Mouse (Mus musculus) megakaryocyte progenitor cell, adult 5-6 weeks (primary cell): ENCODE measurements around the gene Ang. TPM values are rescaled to one million over a fixed set of nuclear protein-coding genes. Genes with fewer than 3 reads are reported as not detected.
A peak's percentile ranks its signal among the peaks of the same experiment; 100 is the strongest.

Source experiments
- ATAC-seq: replicated peaks from 2 replicates; pipeline ENCODE4 v1.8.0; 2016; ENCODE audit warnings: mild to moderate bottlenecking, moderate TSS enrichment, inconsistent platforms; ENCODE audit not compliant: poor library complexity
- total RNA-seq, 2 experiments: library from RNA; stranded (forward) in 1 of 2; stranded (reverse) in 1 of 2; fragments of 157-497, 149-512 nt in 1 of 2; fragments of 200-1000 nt in 1 of 2; gene quantifications; 2 replicates each; pipeline versions ENCODE4 v1.2.3 to v1.2.4; 2015 to 2017

Gene Ang
- total RNA-seq, 2 experiments from 2014 or later, result 1.4 to 2.0 TPM

GRCm38 (mm10) chr14:51088166-51088969 is 2.6 kb upstream of the Ang start:
- peak; percentile 24 for ATAC-seq

- peak; percentile 67 for ATAC-seq
Measured at GRCm38 (mm10) chr14:51088970-51089673, 1.8 kb upstream of the Ang start.

- ATAC-seq, result no peak
Measured at GRCm38 (mm10) chr14:51089674-51090076, 1.3 kb upstream of the Ang start.

GRCm38 (mm10) chr14:51090077-51090781 is 721 bp upstream of the Ang start:
- peak; percentile 24 for ATAC-seq

- no peak for ATAC-seq
Measured at GRCm38 (mm10) chr14:51092073-51092620, 1.2 kb downstream of the Ang start.

- no peak for ATAC-seq
Measured at GRCm38 (mm10) chr14:51093496-51093895, 2.5 kb downstream of the Ang start.

GRCm38 (mm10) chr14:51094096-51094875 is 3.3 kb downstream of the Ang start:
- ATAC-seq, result no peak

GRCm38 (mm10) chr14:51094921-51095320 is 4.0 kb downstream of the Ang start:
- ATAC-seq, result no peak

- peak; percentile 49 for ATAC-seq
Measured at GRCm38 (mm10) chr14:51095736-51096524, 5.0 kb downstream of the Ang start.

- ATAC-seq, result peak; percentile 71
Measured at GRCm38 (mm10) chr14:51098300-51098699, 7.3 kb downstream of the Ang start.

GRCm38 (mm10) chr14:51098921-51099320 is 8.0 kb downstream of the Ang start:
- no peak for ATAC-seq

- no peak for ATAC-seq
Measured at GRCm38 (mm10) chr14:51101284-51101683, 10.3 kb downstream of the Ang start.

- peak; percentile 91 for ATAC-seq
Measured at GRCm38 (mm10) chr14:51103217-51103616, 12.3 kb downstream of the Ang start.

GRCm38 (mm10) chr14:51104366-51104765 is 13.4 kb downstream of the Ang start:
- ATAC-seq, result no peak

GRCm38 (mm10) chr14:51106449-51106967 is 15.6 kb downstream of the Ang start:
- ATAC-seq, result no peak

- ATAC-seq, result no peak
Measured at GRCm38 (mm10) chr14:51111966-51112365, 21.0 kb downstream of the Ang start.

- ATAC-seq, result no peak
Measured at GRCm38 (mm10) chr14:51113476-51113875, 22.5 kb downstream of the Ang start.

- no peak for ATAC-seq
Measured at GRCm38 (mm10) chr14:51113916-51114560, 23.1 kb downstream of the Ang start, which contains the start of gene Eddm3b. Gene Eddm3b (plus strand): TSS chr14:51114426.

- no peak for ATAC-seq
Measured at GRCm38 (mm10) chr14:51125684-51126083, 34.7 kb downstream of the Ang start.
